Mouse (Mus musculus) thymus, adult 2 months (tissue): ENCODE measurements at regions not wholly inside any gene's neighbourhood (a gene's known extent, or its start where the extent isn't known, plus 50 kb on each side); places are given as distances from the start of the nearest gene placed in this dataset.
"Not testable (repeated sequence)": the region's sequence is repeated elsewhere in the genome, so short reads cannot be mapped to it uniquely, and the experiment has no call there.

Experiments used
- DNase-seq: peaks from one replicate; pipeline ENCODE4 v3.0.0; 2021
- H3K27ac ChIP-seq: fragments of 200-500 bp; 2 replicates; pipeline ENCODE4 v1.5.1; 2012; ENCODE audit warnings: low read length, control low read depth; ENCODE audit not compliant: control insufficient read depth, insufficient read depth
- H3K27me3 ChIP-seq: fragments of 200-500 bp; 2 replicates; pipeline ENCODE4 v1.6.1; 2012; ENCODE audit warnings: mild to moderate bottlenecking, low read length, moderate library complexity, mixed read lengths; ENCODE audit not compliant: control insufficient read depth, insufficient read depth
- H3K36me3 ChIP-seq: fragments of 200-500 bp; 2 replicates; pipeline ENCODE4 v1.6.1; 2012; ENCODE audit warnings: mild to moderate bottlenecking, low read length, moderate library complexity; ENCODE audit not compliant: control insufficient read depth, insufficient read depth
- H3K4me1 ChIP-seq: fragments of 200-500 bp; replicated peaks from 2 replicates; pipeline ENCODE4 v1.6.1; 2012; ENCODE audit warnings: low read length; ENCODE audit not compliant: control insufficient read depth, insufficient read depth
- H3K4me3 ChIP-seq: fragments of 200-500 bp; 2 replicates; pipeline ENCODE4 v1.5.1; 2012; ENCODE audit warnings: mild to moderate bottlenecking, low read length, control low read depth, moderate library complexity; ENCODE audit not compliant: control insufficient read depth, insufficient read depth
- CTCF ChIP-seq: fragments of 200-500 bp; IDR thresholded peaks from 2 replicates; pipeline ENCODE4 v1.5.1; 2012; ENCODE audit warnings: mild to moderate bottlenecking, control low read depth, low read length, moderate library complexity, borderline replicate concordance; ENCODE audit not compliant: control insufficient read depth, poor library complexity, insufficient read depth; ENCODE audit errors: extremely low read depth
- POLR2A ChIP-seq: fragments of 200-500 bp; IDR thresholded peaks from 2 replicates; pipeline ENCODE4 v1.6.1; 2012; ENCODE audit warnings: mild to moderate bottlenecking, low read length, control low read depth, moderate library complexity; ENCODE audit not compliant: control insufficient read depth, poor library complexity, insufficient read depth; ENCODE audit errors: extremely low read depth
- WGBS: fragments of 180-500 bp; shearing (Covaris S2); methylation state at CpG from one replicate; pipeline ENCODE4 v1.1.7; 2018; 5-methylcytosine and 5-hydroxymethylcytosine counted together

- no peak overlapping the region for H3K4me3 ChIP-seq
- H3K27me3 ChIP-seq: no peaks in the 10 kb centered on the region
- WGBS: 95% methylated on average over 2 of the region's 2 CpGs
- H3K4me1 ChIP-seq: no peaks in the 10 kb centered on the region; the same call in 1 of the 2 replicates
- H3K27ac ChIP-seq: no peak overlapping the region
- no peak for TF ChIP-seq POLR2A
- TF ChIP-seq CTCF: no peak
- H3K36me3 ChIP-seq: no peaks in the 10 kb centered on the region
- DNase-seq: no peak
Observed at GRCm38 (mm10) chr6:37729165-37729564, 141.4 kb upstream of the Trim24 start.

GRCm38 (mm10) chr6:37730500-37731239 lies 139.9 kb upstream of the Trim24 start:
- H3K27ac ChIP-seq: no peak overlapping the region
- no peak for TF ChIP-seq POLR2A
- 91% methylated on average over 8 of the region's 8 CpGs for WGBS
- no peaks in the 10 kb centered on the region; the same call in 1 of the 2 replicates for H3K4me1 ChIP-seq
- H3K27me3 ChIP-seq: no peaks in the 10 kb centered on the region
- H3K36me3 ChIP-seq: no peaks in the 10 kb centered on the region
- H3K4me3 ChIP-seq: no peak overlapping the region
- DNase-seq: no peak

- Histone ChIP-seq H3K4me1 (no peaks in the 10 kb centered on the region; the same call in 1 of the 2 replicates), H3K27me3 (no peaks in the 10 kb centered on the region), H3K4me3 (no peak overlapping the region), H3K27ac (peak overlapping the region; percentile 5; the same call in 1 of the 2 replicates), H3K36me3 (no peaks in the 10 kb centered on the region)
- TF ChIP-seq CTCF (no peak), POLR2A (no peak)
- DNase-seq: peak; percentile 59
- WGBS: 7% methylated on average over 10 of the region's 10 CpGs
Observed at GRCm38 (mm10) chr6:37732385-37732784, 138.2 kb upstream of the Trim24 start.

- no peak for DNase-seq
- Histone ChIP-seq H3K27ac (no peak overlapping the region), H3K36me3 (no peaks in the 10 kb centered on the region), H3K27me3 (no peaks in the 10 kb centered on the region), H3K4me1 (no peaks in the 10 kb centered on the region; the same call in 1 of the 2 replicates), H3K4me3 (no peak overlapping the region)
- TF ChIP-seq CTCF: no peak
- TF ChIP-seq POLR2A: no peak
- 90% methylated on average over 4 of the region's 4 CpGs for WGBS
Observed at GRCm38 (mm10) chr6:37735288-37735961, 135.2 kb upstream of the Trim24 start.

GRCm38 (mm10) chr6:37735962-37736297 lies 134.7 kb upstream of the Trim24 start:
- WGBS: 79% methylated on average over 4 of the region's 4 CpGs
- H3K27ac ChIP-seq: no peak overlapping the region

GRCm38 (mm10) chr6:37740982-37741889 lies 129.4 kb upstream of the Trim24 start:
- no peak for DNase-seq
- Histone ChIP-seq H3K36me3 (no peaks in the 10 kb centered on the region), H3K27me3 (no peaks in the 10 kb centered on the region), H3K4me1 (peaks cover 10% of the 10 kb centered on the region), H3K4me3 (no peak overlapping the region), H3K27ac (no peak overlapping the region)
- TF ChIP-seq POLR2A (no peak), CTCF (no peak)
- WGBS: 95% methylated on average over 14 of the region's 14 CpGs

More at GRCm38 (mm10) chr6:37735962-37736297, 134.7 kb upstream of the Trim24 start:
- H3K4me1 ChIP-seq: no peaks in the 10 kb centered on the region
- H3K27me3 ChIP-seq: no peaks in the 10 kb centered on the region
- DNase-seq: no peak
- H3K36me3 ChIP-seq: no peaks in the 10 kb centered on the region
- no peak for TF ChIP-seq POLR2A
- no peak for TF ChIP-seq CTCF
- no peak overlapping the region for H3K4me3 ChIP-seq

GRCm38 (mm10) chr6:37741916-37742315 lies 128.7 kb upstream of the Trim24 start:
- not testable (repeated sequence) for DNase-seq, H3K36me3 ChIP-seq, H3K27ac ChIP-seq, H3K4me3 ChIP-seq, H3K4me1 ChIP-seq, H3K27me3 ChIP-seq
- WGBS: 54% methylated on average over 7 of the region's 7 CpGs
